In the genomic region with DNA sequence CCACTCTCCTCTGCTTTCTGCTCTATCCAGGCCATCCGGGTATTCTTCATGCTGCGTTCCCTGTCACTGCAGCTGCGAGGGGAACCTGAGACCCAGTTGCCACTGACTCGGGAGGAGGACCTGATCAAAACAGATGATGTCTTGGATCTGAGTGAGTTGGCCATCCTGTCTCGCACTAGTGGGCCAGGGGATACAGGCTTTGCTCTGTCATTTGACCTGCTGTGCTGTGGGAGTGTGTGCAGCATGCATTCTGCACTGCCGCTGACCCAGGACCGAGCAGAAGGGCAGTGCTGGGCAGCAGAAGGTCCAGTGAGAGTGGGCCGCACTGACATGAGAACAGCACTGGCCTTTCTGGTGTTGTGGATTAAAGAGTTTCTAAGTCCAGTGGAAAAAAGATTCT, we compare ENCODE assay signal across 22 mouse cellular contexts.
DNase-seq lines count a peak whose midpoint lies in the region; ATAC-seq and TF ChIP-seq lines count a peak whose summit lies in the region.
"Had no signal": no experiment of that assay in that cellular context is flagged by ENCODE, and none has a peak within 500 bp of the region (broad histone marks: within the 10 kb centered on the region; RNA-seq: fewer than 3 reads in every experiment).

No protein-coding gene starts in this region.

- no peak overlapping the region for H3K4me3 ChIP-seq in kidney, embryonic 14.5 days (ENCODE audit: low read length)
- H3K4me3 ChIP-seq in kidney, adult 2 months (ENCODE audit: insufficient read depth, low read depth, low read length), result no peak overlapping the region
- no peak overlapping the region for H3K4me3 ChIP-seq in kidney, embryonic 16.5 days (ENCODE audit: low read length)
- H3K4me3 ChIP-seq: embryonic facial prominence, embryonic 13.5 days; embryonic facial prominence, embryonic 15.5 days; erythroblast, embryonic 14.5 days; forebrain, embryonic 10.5 days; forebrain, embryonic 12.5 days had no signal

- no peak for TF ChIP-seq CTCF in kidney, adult 2 months (conservative IDR thresholded peaks at IDR 0.05; ENCODE audit: insufficient read depth, insufficient read length, low read depth, low read length)

- no peak overlapping the region for H3K9ac ChIP-seq in kidney, embryonic 14.5 days (ENCODE audit: low read depth, low read length)
- H3K9ac ChIP-seq in kidney, embryonic 16.5 days (replicated peaks; ENCODE audit: low read length), result no peak overlapping the region
- H3K9ac ChIP-seq: embryonic facial prominence, embryonic 13.5 days; embryonic facial prominence, embryonic 15.5 days; forebrain, embryonic 12.5 days had no signal

- no peak for DNase-seq in kidney, adult 2 months
- DNase-seq in kidney, adult 11 months, result no peak
- peak; percentile 29 to 54 for DNase-seq in kidney, postnatal 4 days
- DNase-seq in kidney, adult 9 months, result no peak
- DNase-seq: adrenal gland, adult 2 months; adrenal gland, postnatal 10 days; adrenal gland, postnatal 25 days; cerebellum, adult 11 months; cerebellum, adult 18-20 months; cerebellum, adult 8-10 months; cerebellum, adult 9-11 months; cerebellum, postnatal 14 days; cerebellum, postnatal 36 days; embryo, embryonic 11 days had no signal

- no peaks in the 10 kb centered on the region for H3K27me3 ChIP-seq in kidney, embryonic 14.5 days (ENCODE audit: control insufficient read depth, insufficient read depth, low read length)
- no peaks in the 10 kb centered on the region for H3K27me3 ChIP-seq in kidney, adult 2 months (replicated peaks; ENCODE audit: control insufficient read depth, insufficient read depth, low read length)
- no peaks in the 10 kb centered on the region for H3K27me3 ChIP-seq in kidney, embryonic 16.5 days (ENCODE audit: insufficient read depth, low read length)
- H3K27me3 ChIP-seq: embryonic facial prominence, embryonic 13.5 days; embryonic facial prominence, embryonic 15.5 days; forebrain, embryonic 12.5 days had no signal

- H3K36me3 ChIP-seq in kidney, embryonic 14.5 days (ENCODE audit: control insufficient read depth, insufficient read depth, low read length), result no peaks in the 10 kb centered on the region
- H3K36me3 ChIP-seq in kidney, adult 2 months (ENCODE audit: control insufficient read depth, insufficient read depth, low read length), result no peaks in the 10 kb centered on the region
- H3K36me3 ChIP-seq in kidney, embryonic 16.5 days (ENCODE audit: insufficient read depth, low read length), result no peaks in the 10 kb centered on the region
- H3K36me3 ChIP-seq: embryonic facial prominence, embryonic 13.5 days; embryonic facial prominence, embryonic 15.5 days; forebrain, embryonic 10.5 days; forebrain, embryonic 12.5 days had no signal

- no peaks in the 10 kb centered on the region for H3K9me3 ChIP-seq in kidney, embryonic 14.5 days (ENCODE audit: control insufficient read depth, low read length)
- H3K9me3 ChIP-seq in kidney, embryonic 16.5 days (ENCODE audit: low read length), result no peaks in the 10 kb centered on the region
- H3K9me3 ChIP-seq: embryonic facial prominence, embryonic 13.5 days; embryonic facial prominence, embryonic 15.5 days; forebrain, embryonic 10.5 days; forebrain, embryonic 12.5 days had no signal

- peak overlapping the region; percentile 19; the same call in 1 of the 2 replicates for H3K27ac ChIP-seq in kidney, embryonic 14.5 days (ENCODE audit: low read depth, low read length)
- no peak overlapping the region for H3K27ac ChIP-seq in kidney, adult 2 months (ENCODE audit: insufficient read depth, low read depth, low read length)
- no peak overlapping the region; the same call in 1 of the 2 replicates for H3K27ac ChIP-seq in kidney, embryonic 16.5 days (ENCODE audit: low read length)
- H3K27ac ChIP-seq: embryonic facial prominence, embryonic 13.5 days; embryonic facial prominence, embryonic 15.5 days; forebrain, embryonic 10.5 days; forebrain, embryonic 12.5 days had no signal

- 0 out of 2 replicates have a peak, but pooled peaks cover 3% of the 10 kb centered on the region for H3K4me1 ChIP-seq in kidney, embryonic 14.5 days (ENCODE audit: control insufficient read depth, insufficient read depth, low read length)
- no peaks in the 10 kb centered on the region for H3K4me1 ChIP-seq in kidney, adult 2 months (ENCODE audit: control insufficient read depth, insufficient read depth, low read length)
- H3K4me1 ChIP-seq in kidney, embryonic 16.5 days (ENCODE audit: insufficient read depth, low read length), result no peaks in the 10 kb centered on the region
- H3K4me1 ChIP-seq: forebrain, embryonic 12.5 days had no signal

- ATAC-seq in kidney, embryonic 14.5 days (ENCODE audit: low FRiP score, low TSS enrichment), result peak; percentile 87
- ATAC-seq in kidney, embryonic 16.5 days (ENCODE audit: low FRiP score, low TSS enrichment), result peak; percentile 85
- ATAC-seq: forebrain, embryonic 14.5 days had no signal

- H3K4me2 ChIP-seq in kidney, embryonic 14.5 days (replicated peaks; ENCODE audit: low read depth, low read length), result no peak overlapping the region
- no peak overlapping the region for H3K4me2 ChIP-seq in kidney, embryonic 16.5 days (replicated peaks; ENCODE audit: low read depth, low read length)
- H3K4me2 ChIP-seq: embryonic facial prominence, embryonic 13.5 days; embryonic facial prominence, embryonic 15.5 days; forebrain, embryonic 12.5 days had no signal

- 42% methylated on average over 8 of the region's 8 CpGs for WGBS in kidney, embryonic 14.5 days
- 85% methylated on average over 8 of the region's 8 CpGs for WGBS in kidney, adult 2 months
- 41% methylated on average over 8 of the region's 8 CpGs for WGBS in kidney, embryonic 16.5 days

- TF ChIP-seq POLR2A in kidney, adult 2 months (IDR thresholded peaks at IDR 0.05; ENCODE audit: low read depth, low read length), result no peak

Comparison
In these comparisons a context has a peak if more than half of its experiments do, and no peak if none do; other contexts are left out.
1. DNase-seq: peak in kidney, postnatal 4 days (2 of 2); none in kidney, adult 2 months (single experiment), kidney, adult 11 months (single experiment) and kidney, adult 9 months (single experiment).